Mouse (Mus musculus): ENCODE measurements around the gene Maats1. TPM values are rescaled to one million over a fixed set of nuclear protein-coding genes. Genes with fewer than 3 reads are reported as not detected.

The Maats1 gene
- polyA plus RNA-seq (2016; fragmentation: Nextera tagmentation; extraction: Ambion mirVana): 0.06 and 0.12 TPM in 2 replicates

- H3K36me3 ChIP-seq: no peaks in the 10 kb centered on the region
- DNase-seq (ENCODE audit: low spot score): peak; percentile 95
- peaks cover 15% of the 10 kb centered on the region for H3K4me1 ChIP-seq
- H3K4me3 ChIP-seq: peak within 1 kb of the TSS; percentile 58
- H3K27me3 ChIP-seq (ENCODE audit: insufficient read depth, poor library complexity, severe bottlenecking): no peaks in the 10 kb centered on the region
- no peaks in the 10 kb centered on the region for H3K9me3 ChIP-seq
- WGBS: 10% methylated on average over 30 of the region's 30 CpGs
- H3K27ac ChIP-seq: peak within 1 kb of the TSS; percentile 56
Measured at GRCm38 (mm10) chr16:38341396-38342324, at the start of gene Maats1. Gene Maats1, minus strand, starts transcription at chr16:38342143.

- H3K4me1 ChIP-seq: no peaks in the 10 kb centered on the region; the same call in 1 of the 2 replicates
- H3K27me3 ChIP-seq (ENCODE audit: insufficient read depth, poor library complexity, severe bottlenecking): no peaks in the 10 kb centered on the region
- no peaks in the 10 kb centered on the region for H3K36me3 ChIP-seq
- no peak overlapping the region for H3K27ac ChIP-seq
- WGBS: 89% methylated on average over 7 of the region's 7 CpGs
- H3K9me3 ChIP-seq: no peaks in the 10 kb centered on the region
- DNase-seq (ENCODE audit: low spot score): no peak
- no peak overlapping the region for H3K4me3 ChIP-seq
Measured at GRCm38 (mm10) chr16:38390322-38390721, 48.4 kb upstream of the Maats1 start.

DNA sequence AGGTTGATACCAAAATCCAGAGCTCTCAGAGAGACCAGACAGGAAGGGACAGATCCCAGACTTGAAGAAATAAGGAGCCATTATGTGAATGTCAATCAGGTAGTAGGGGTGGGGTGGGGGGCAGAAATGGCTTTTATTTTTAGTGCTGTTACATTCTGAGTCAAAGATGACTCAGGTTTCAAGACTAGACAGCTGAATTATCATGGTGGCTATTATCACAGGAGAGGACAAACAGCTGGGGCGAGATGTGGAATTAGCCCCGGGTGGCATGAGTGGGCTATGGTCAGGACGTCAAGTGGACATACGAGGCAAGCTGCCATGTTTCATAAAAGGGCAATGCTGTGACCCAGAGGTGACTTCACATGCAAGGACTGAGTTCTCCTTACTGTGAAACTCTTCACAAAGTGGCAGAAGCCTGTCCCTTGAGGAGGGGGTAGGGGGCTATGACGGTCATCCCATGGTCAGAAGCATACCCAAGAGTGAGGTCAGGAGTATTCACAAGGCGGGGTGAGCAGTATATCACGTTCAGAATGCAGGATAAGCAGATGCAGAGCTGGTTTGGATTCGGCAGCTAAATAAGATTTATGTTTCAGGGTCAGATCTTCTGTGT lies 47.4 kb upstream of the Maats1 start:
- Histone ChIP-seq H3K27ac (no peak overlapping the region), H3K4me3 (no peak overlapping the region), H3K36me3 (no peaks in the 10 kb centered on the region), H3K4me1 (no peaks in the 10 kb centered on the region; the same call in 1 of the 2 replicates), H3K27me3 (ENCODE audit: insufficient read depth, poor library complexity, severe bottlenecking) (no peaks in the 10 kb centered on the region), H3K9me3 (no peaks in the 10 kb centered on the region)
- no peak for DNase-seq (ENCODE audit: low spot score)
- WGBS: 83% methylated on average over 8 of the region's 8 CpGs

DNA sequence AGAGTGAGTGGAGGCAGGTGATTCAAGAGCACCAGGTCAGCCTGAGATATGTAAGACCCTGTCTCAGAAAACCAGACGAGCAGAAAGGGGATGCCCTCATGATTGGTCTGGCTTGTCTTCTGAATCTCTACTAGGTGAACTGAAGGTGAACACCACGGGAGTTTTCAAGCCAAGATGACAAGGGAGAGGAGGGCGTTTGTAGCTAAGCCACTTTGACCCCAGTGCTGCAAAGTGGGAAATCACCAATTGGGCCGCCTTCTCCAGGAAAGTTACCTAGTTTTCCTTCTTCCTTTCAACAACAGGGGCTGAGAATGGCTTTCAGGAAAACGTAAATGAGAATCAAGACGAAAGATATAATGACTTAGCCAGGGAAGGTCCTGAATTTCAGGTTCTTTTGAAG lies 46.8 kb upstream of the Maats1 start:
- 65% methylated on average over 6 of the region's 6 CpGs for WGBS
- Histone ChIP-seq H3K9me3 (no peaks in the 10 kb centered on the region), H3K4me1 (no peaks in the 10 kb centered on the region), H3K27me3 (ENCODE audit: insufficient read depth, poor library complexity, severe bottlenecking) (no peaks in the 10 kb centered on the region), H3K36me3 (no peaks in the 10 kb centered on the region), H3K4me3 (no peak overlapping the region), H3K27ac (no peak overlapping the region)
- DNase-seq (ENCODE audit: low spot score): no peak

- H3K36me3 ChIP-seq: no peaks in the 10 kb centered on the region
- no peak for DNase-seq (ENCODE audit: low spot score)
- no peak overlapping the region for H3K27ac ChIP-seq
- H3K4me1 ChIP-seq: no peaks in the 10 kb centered on the region
- no peaks in the 10 kb centered on the region for H3K9me3 ChIP-seq
- no peaks in the 10 kb centered on the region for H3K27me3 ChIP-seq (ENCODE audit: insufficient read depth, poor library complexity, severe bottlenecking)
- WGBS: 75% methylated on average over 6 of the region's 6 CpGs
- no peak overlapping the region for H3K4me3 ChIP-seq
Measured at GRCm38 (mm10) chr16:38387389-38387788, 45.4 kb upstream of the Maats1 start.

GRCm38 (mm10) chr16:38385700-38386099 lies 43.8 kb upstream of the Maats1 start:
- H3K27ac ChIP-seq: no peak overlapping the region
- no peak overlapping the region for H3K4me3 ChIP-seq
- H3K27me3 ChIP-seq (ENCODE audit: insufficient read depth, poor library complexity, severe bottlenecking): no peaks in the 10 kb centered on the region
- H3K4me1 ChIP-seq: no peaks in the 10 kb centered on the region
- H3K9me3 ChIP-seq: no peaks in the 10 kb centered on the region
- 91% methylated on average over 4 of the region's 4 CpGs for WGBS
- DNase-seq (ENCODE audit: low spot score): no peak
- no peaks in the 10 kb centered on the region for H3K36me3 ChIP-seq

GRCm38 (mm10) chr16:38385184-38385634 lies 43.3 kb upstream of the Maats1 start:
- 86% methylated on average over 6 of the region's 6 CpGs for WGBS
- Histone ChIP-seq H3K27ac (no peak overlapping the region), H3K4me1 (no peaks in the 10 kb centered on the region), H3K9me3 (no peaks in the 10 kb centered on the region), H3K27me3 (ENCODE audit: insufficient read depth, poor library complexity, severe bottlenecking) (no peaks in the 10 kb centered on the region), H3K4me3 (no peak overlapping the region), H3K36me3 (no peaks in the 10 kb centered on the region)
- DNase-seq (ENCODE audit: low spot score): peak; percentile 69

DNA sequence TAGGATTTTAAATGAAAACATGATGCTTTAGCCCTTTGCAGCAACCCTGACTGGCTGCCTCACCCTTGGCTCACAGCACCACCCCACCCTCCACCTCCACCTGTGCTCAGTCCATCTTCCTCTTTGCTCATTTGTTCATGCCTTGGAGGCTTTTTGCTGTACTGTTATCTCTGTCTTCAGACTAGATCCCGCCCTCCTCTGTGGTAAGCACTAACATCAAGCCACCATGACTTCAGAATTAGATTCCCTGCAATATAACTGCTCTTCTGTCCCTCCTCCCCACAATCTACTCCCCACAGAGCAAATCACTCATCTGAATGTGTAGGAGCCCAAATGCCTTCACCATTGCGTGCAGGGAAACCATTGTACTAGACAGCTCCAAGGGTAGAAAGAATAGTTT lies 41.7 kb upstream of the Maats1 start:
- H3K27ac ChIP-seq: no peak overlapping the region

GRCm38 (mm10) chr16:38379926-38380325 lies 38.0 kb upstream of the Maats1 start:
- Histone ChIP-seq H3K9me3 (no peaks in the 10 kb centered on the region), H3K4me3 (no peak overlapping the region), H3K36me3 (peaks cover 39% of the 10 kb centered on the region), H3K27me3 (ENCODE audit: insufficient read depth, poor library complexity, severe bottlenecking) (no peaks in the 10 kb centered on the region), H3K4me1 (peaks cover 27% of the 10 kb centered on the region), H3K27ac (no peak overlapping the region)
- 90% methylated on average over 3 of the region's 3 CpGs for WGBS
- no peak for DNase-seq (ENCODE audit: low spot score)

More for the DNA sequence above, 41.7 kb upstream of the Maats1 start:
- DNase-seq (ENCODE audit: low spot score): no peak
- Histone ChIP-seq H3K27me3 (ENCODE audit: insufficient read depth, poor library complexity, severe bottlenecking) (no peaks in the 10 kb centered on the region), H3K4me1 (peaks cover 2% of the 10 kb centered on the region; the same call in 1 of the 2 replicates), H3K36me3 (peaks cover 4% of the 10 kb centered on the region), H3K4me3 (no peak overlapping the region), H3K9me3 (no peaks in the 10 kb centered on the region)
- WGBS: 78% methylated on average over 2 of the region's 2 CpGs

GRCm38 (mm10) chr16:38379493-38379892 lies 37.5 kb upstream of the Maats1 start:
- H3K9me3 ChIP-seq: no peaks in the 10 kb centered on the region
- peaks cover 44% of the 10 kb centered on the region for H3K36me3 ChIP-seq
- peak; percentile 62 for DNase-seq (ENCODE audit: low spot score)
- H3K27me3 ChIP-seq (ENCODE audit: insufficient read depth, poor library complexity, severe bottlenecking): no peaks in the 10 kb centered on the region
- H3K27ac ChIP-seq: no peak overlapping the region
- no peak overlapping the region for H3K4me3 ChIP-seq
- H3K4me1 ChIP-seq: peaks cover 31% of the 10 kb centered on the region
- WGBS: 62% methylated on average over 3 of the region's 3 CpGs

DNA sequence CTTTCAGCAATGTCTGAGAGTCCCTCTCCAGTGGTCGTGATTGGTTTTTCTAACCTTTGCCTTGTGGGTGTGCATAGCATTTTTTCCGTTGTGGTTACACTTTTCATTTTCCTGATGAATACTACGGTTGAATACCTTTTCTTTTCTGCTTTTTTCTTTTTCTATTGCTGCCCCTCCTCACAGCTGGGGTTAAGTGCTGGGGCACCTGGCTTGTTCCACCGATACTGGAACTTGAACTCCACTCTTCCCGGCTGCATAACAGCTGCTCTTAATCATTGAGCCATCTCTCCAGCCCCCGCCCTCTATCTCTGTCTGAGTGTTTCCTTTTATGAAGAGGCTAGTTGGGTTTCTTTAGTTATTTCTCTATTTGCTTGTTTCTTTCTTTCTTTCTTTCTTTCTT lies 37.1 kb upstream of the Maats1 start:
- peak; percentile 69 for DNase-seq (ENCODE audit: low spot score)
- WGBS: 53% methylated on average over 6 of the region's 6 CpGs

GRCm38 (mm10) chr16:38378591-38378990 lies 36.6 kb upstream of the Maats1 start:
- Histone ChIP-seq H3K27me3 (ENCODE audit: insufficient read depth, poor library complexity, severe bottlenecking) (no peaks in the 10 kb centered on the region), H3K4me1 (peaks cover 40% of the 10 kb centered on the region), H3K27ac (no peak overlapping the region), H3K9me3 (no peaks in the 10 kb centered on the region), H3K4me3 (no peak overlapping the region), H3K36me3 (peaks cover 53% of the 10 kb centered on the region)
- DNase-seq (ENCODE audit: low spot score): peak; percentile 75
- 79% methylated on average over 6 of the region's 6 CpGs for WGBS

More for the DNA sequence above, 37.1 kb upstream of the Maats1 start:
- peaks cover 35% of the 10 kb centered on the region for H3K4me1 ChIP-seq
- H3K4me3 ChIP-seq: no peak overlapping the region
- no peak overlapping the region for H3K27ac ChIP-seq
- H3K36me3 ChIP-seq: peaks cover 48% of the 10 kb centered on the region
- no peaks in the 10 kb centered on the region for H3K9me3 ChIP-seq
- no peaks in the 10 kb centered on the region for H3K27me3 ChIP-seq (ENCODE audit: insufficient read depth, poor library complexity, severe bottlenecking)

DNA sequence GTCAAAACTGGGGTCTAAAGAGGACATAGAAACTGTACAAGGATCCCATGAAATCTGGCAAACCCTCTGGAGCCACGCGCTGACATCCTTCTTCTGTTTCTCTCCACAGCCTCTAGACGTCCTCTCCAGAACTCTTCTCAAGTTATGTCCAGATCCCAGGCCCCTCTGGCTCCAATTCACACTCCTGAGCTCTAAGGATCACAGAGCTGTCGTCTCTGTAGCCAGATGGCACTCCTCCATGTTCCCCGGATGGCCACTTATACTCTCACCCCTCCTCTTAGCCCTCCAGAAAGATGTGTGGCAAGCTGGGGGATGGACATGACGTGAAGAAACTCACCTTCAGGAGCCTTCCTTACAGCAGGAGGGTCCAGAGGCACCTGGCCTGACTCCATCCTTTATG lies 35.6 kb upstream of the Maats1 start:
- DNase-seq (ENCODE audit: low spot score): peak; percentile 70
- Histone ChIP-seq H3K9me3 (no peaks in the 10 kb centered on the region), H3K4me3 (no peak overlapping the region), H3K27ac (no peak overlapping the region), H3K36me3 (peaks cover 61% of the 10 kb centered on the region), H3K27me3 (ENCODE audit: insufficient read depth, poor library complexity, severe bottlenecking) (no peaks in the 10 kb centered on the region), H3K4me1 (peaks cover 49% of the 10 kb centered on the region)
- 75% methylated on average over 6 of the region's 6 CpGs for WGBS

All from heart, embryonic 10.5 days (tissue).